Mouse (Mus musculus): ENCODE measurements around the gene Cygb. TPM values are rescaled to one million over a fixed set of nuclear protein-coding genes. Genes with fewer than 3 reads are reported as not detected.

The Cygb gene
- polyA plus RNA-seq, 1 experiment from 2014 or later = 3.5 TPM

GRCm38 (mm10) chr11:116598193-116598592 lies 55.9 kb downstream of the Cygb start:
- 85% methylated on average over 8 of the region's 8 CpGs for WGBS
- H3K4me3 ChIP-seq = no peak overlapping the region
- H3K9ac ChIP-seq (replicated peaks) = no peak overlapping the region
- ATAC-seq (ENCODE audit: low FRiP score, low read depth) = no peak
- H3K4me1 ChIP-seq = 0 out of 2 replicates have a peak, but pooled peaks cover 3% of the 10 kb centered on the region
- H3K27me3 ChIP-seq = no peaks in the 10 kb centered on the region
- H3K36me3 ChIP-seq = no peaks in the 10 kb centered on the region
- no peak overlapping the region for H3K4me2 ChIP-seq (replicated peaks)
- H3K9me3 ChIP-seq = no peaks in the 10 kb centered on the region
- H3K27ac ChIP-seq (replicated peaks) = no peak overlapping the region

DNA sequence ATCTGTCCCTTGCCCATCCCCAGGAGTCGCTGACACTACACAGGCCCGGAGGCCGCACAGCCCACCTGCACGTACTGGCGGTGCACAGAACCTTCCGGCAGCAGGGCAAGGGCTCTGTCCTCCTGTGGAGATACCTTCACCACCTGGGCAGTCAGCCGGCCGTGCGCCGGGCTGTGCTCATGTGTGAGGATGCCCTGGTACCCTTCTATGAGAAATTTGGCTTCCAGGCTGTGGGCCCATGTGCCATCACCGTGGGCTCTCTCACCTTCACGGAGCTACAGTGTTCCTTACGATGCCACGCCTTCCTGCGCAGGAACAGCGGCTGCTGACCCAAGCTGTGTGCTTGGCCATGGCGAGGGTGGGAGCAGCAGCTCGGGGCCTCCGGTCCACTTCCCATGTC lies 57.3 kb downstream of the Cygb start:
- ATAC-seq (ENCODE audit: low FRiP score, low read depth) = no peak
- no peak overlapping the region for H3K4me3 ChIP-seq
- no peak overlapping the region for H3K27ac ChIP-seq (replicated peaks)
- H3K4me2 ChIP-seq (replicated peaks) = no peak overlapping the region
- H3K27me3 ChIP-seq = no peaks in the 10 kb centered on the region
- H3K9me3 ChIP-seq = no peaks in the 10 kb centered on the region
- H3K4me1 ChIP-seq = peaks cover 10% of the 10 kb centered on the region
- 91% methylated on average over 19 of the region's 19 CpGs for WGBS
- H3K36me3 ChIP-seq = no peaks in the 10 kb centered on the region
- no peak overlapping the region for H3K9ac ChIP-seq (replicated peaks)

Other genes with a start within 250 kb of the Cygb start
- gene Rnf157, start 241.3 kb downstream of the Cygb start, polyA plus RNA-seq (2016; fragmentation: Nextera tagmentation; extraction: Ambion mirVana) = 35.7 and 37.8 TPM in 2 replicates
- 47.7 and 52.5 TPM in 2 replicates for gene Ubald2, start 220.2 kb downstream of the Cygb start, polyA plus RNA-seq (2016; fragmentation: Nextera tagmentation; extraction: Ambion mirVana)
- not detected in 2 replicates for gene Qrich2, start 188.1 kb downstream of the Cygb start, polyA plus RNA-seq (2016; fragmentation: Nextera tagmentation; extraction: Ambion mirVana)
- 175 and 183 TPM in 2 replicates for gene Prpsap1, start 160.1 kb downstream of the Cygb start, polyA plus RNA-seq (2016; fragmentation: Nextera tagmentation; extraction: Ambion mirVana)
- gene Sphk1, start 123.4 kb downstream of the Cygb start, polyA plus RNA-seq (2016; fragmentation: Nextera tagmentation; extraction: Ambion mirVana) = 4.6 and 7.1 TPM in 2 replicates
- gene Ube2o, start 72.9 kb downstream of the Cygb start, polyA plus RNA-seq (2016; fragmentation: Nextera tagmentation; extraction: Ambion mirVana) = 17.9 and 19.0 TPM in 2 replicates
- gene Aanat, start 67.9 kb downstream of the Cygb start, polyA plus RNA-seq (2016; fragmentation: Nextera tagmentation; extraction: Ambion mirVana) = 0.18 and 0.41 TPM in 2 replicates
- gene Rhbdf2, start 27.3 kb downstream of the Cygb start, polyA plus RNA-seq (2016; fragmentation: Nextera tagmentation; extraction: Ambion mirVana) = 1.1 and 1.8 TPM in 2 replicates
- 0.37 and 0.63 TPM in 2 replicates for gene Prcd, start 779 bp downstream of the Cygb start, polyA plus RNA-seq (2016; fragmentation: Nextera tagmentation; extraction: Ambion mirVana)
- not detected in 2 replicates for gene St6galnac1, start 121.2 kb upstream of the Cygb start, polyA plus RNA-seq (2016; fragmentation: Nextera tagmentation; extraction: Ambion mirVana)
- 44.2 and 45.2 TPM in 2 replicates for gene Mxra7, start 173.7 kb upstream of the Cygb start, polyA plus RNA-seq (2016; fragmentation: Nextera tagmentation; extraction: Ambion mirVana)
- gene Mettl23, start 189.0 kb upstream of the Cygb start, polyA plus RNA-seq (2016; fragmentation: Nextera tagmentation; extraction: Ambion mirVana) = 71.3 and 72.3 TPM in 2 replicates
- gene Jmjd6, start 189.1 kb upstream of the Cygb start, polyA plus RNA-seq (2016; fragmentation: Nextera tagmentation; extraction: Ambion mirVana) = 92.8 and 95.2 TPM in 2 replicates
- gene Mfsd11, start 198.1 kb upstream of the Cygb start, polyA plus RNA-seq (2016; fragmentation: Nextera tagmentation; extraction: Ambion mirVana) = 38.9 and 46.3 TPM in 2 replicates
- 848 and 913 TPM in 2 replicates for gene Srsf2, start 198.8 kb upstream of the Cygb start, polyA plus RNA-seq (2016; fragmentation: Nextera tagmentation; extraction: Ambion mirVana)